Mouse (Mus musculus) cerebellum, adult 2 months (tissue): ENCODE data around the gene Cyp2u1. TPM values are rescaled to one million over a fixed set of nuclear protein-coding genes. Genes with fewer than 3 reads are reported as not detected.
A peak's percentile ranks its signal among the peaks of the same experiment; 100 is the strongest.

Source experiments
- DNase-seq, 2 experiments: peaks; one replicate each; pipeline ENCODE4 v3.0.0; 2021
- H3K27ac ChIP-seq: fragments of 200-500 bp; 2 replicates; pipeline ENCODE4 v1.5.1; 2012; ENCODE audit warnings: low read length, control low read depth, inconsistent platforms; ENCODE audit not compliant: insufficient read depth
- H3K27me3 ChIP-seq: fragments of 200-500 bp; 2 replicates; pipeline ENCODE4 v1.6.1; 2012; ENCODE audit warnings: inconsistent platforms, mild to moderate bottlenecking, low read length, moderate library complexity; ENCODE audit not compliant: control insufficient read depth, insufficient read depth
- H3K4me1 ChIP-seq: fragments of 200-500 bp; 2 replicates; pipeline ENCODE4 v1.6.1; 2011; ENCODE audit warnings: low read length; ENCODE audit not compliant: control insufficient read depth, insufficient read depth
- H3K4me3 ChIP-seq: fragments of 200-500 bp; replicated peaks from 2 replicates; pipeline ENCODE3; 2011; ENCODE audit warnings: mild to moderate bottlenecking, low read depth, low read length, control low read depth; ENCODE audit not compliant: insufficient read depth
- CTCF ChIP-seq: fragments of 200-500 bp; IDR thresholded peaks from 2 replicates; pipeline ENCODE4 v1.5.1; 2011; ENCODE audit warnings: low read depth, mild to moderate bottlenecking, control low read depth, low read length, moderate library complexity, borderline replicate concordance; ENCODE audit not compliant: insufficient read depth
- POLR2A ChIP-seq: fragments of 200-500 bp; IDR thresholded peaks from 2 replicates; pipeline ENCODE4 v1.6.1; 2011; ENCODE audit warnings: low read length, control low read depth, borderline replicate concordance; ENCODE audit not compliant: insufficient read depth
- WGBS: fragments of 180-500 bp; shearing (Covaris S2); methylation state at CpG from one replicate; pipeline ENCODE4 v1.1.7; 2018; 5-methylcytosine and 5-hydroxymethylcytosine counted together
- polyA plus RNA-seq: library from polyadenylated mRNA; depleted of rRNA; stranded (reverse); fragments of >200 nt; gene quantifications from 2 replicates; pipeline ENCODE4 v1.2.3, GENCODE M21; 2012

Cyp2u1 gene
- polyA plus RNA-seq, 1 experiment, result 13.8 TPM

DNA sequence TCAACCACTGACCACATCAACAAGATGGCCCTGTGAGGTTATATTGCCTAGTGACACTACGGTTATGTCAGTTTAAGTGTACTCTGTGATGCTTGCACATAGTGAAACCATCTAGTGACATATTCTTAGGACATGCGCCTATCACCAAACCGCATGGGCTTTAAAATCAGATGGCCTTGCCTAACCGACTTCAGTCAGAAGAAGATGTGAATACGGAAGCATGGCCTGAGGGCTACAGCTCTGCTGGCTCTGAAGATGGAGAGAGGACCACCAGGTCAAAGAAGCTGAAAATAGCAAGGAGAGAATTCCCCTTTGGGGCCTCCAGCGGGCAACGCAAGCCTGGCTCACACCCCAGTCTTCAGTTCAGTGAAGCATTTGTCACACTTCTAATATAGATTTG is 6.1 kb downstream of the Cyp2u1 start:
- DNase-seq, result no peak
- Histone ChIP-seq H3K27me3 (no peaks in the 10 kb centered on the region), H3K27ac (no peak overlapping the region), H3K4me1 (peaks cover 9% of the 10 kb centered on the region), H3K4me3 (no peak overlapping the region)
- WGBS, result 91% methylated on average over 7 of the region's 7 CpGs
- TF ChIP-seq POLR2A, result no peak
- no peak for TF ChIP-seq CTCF

DNA sequence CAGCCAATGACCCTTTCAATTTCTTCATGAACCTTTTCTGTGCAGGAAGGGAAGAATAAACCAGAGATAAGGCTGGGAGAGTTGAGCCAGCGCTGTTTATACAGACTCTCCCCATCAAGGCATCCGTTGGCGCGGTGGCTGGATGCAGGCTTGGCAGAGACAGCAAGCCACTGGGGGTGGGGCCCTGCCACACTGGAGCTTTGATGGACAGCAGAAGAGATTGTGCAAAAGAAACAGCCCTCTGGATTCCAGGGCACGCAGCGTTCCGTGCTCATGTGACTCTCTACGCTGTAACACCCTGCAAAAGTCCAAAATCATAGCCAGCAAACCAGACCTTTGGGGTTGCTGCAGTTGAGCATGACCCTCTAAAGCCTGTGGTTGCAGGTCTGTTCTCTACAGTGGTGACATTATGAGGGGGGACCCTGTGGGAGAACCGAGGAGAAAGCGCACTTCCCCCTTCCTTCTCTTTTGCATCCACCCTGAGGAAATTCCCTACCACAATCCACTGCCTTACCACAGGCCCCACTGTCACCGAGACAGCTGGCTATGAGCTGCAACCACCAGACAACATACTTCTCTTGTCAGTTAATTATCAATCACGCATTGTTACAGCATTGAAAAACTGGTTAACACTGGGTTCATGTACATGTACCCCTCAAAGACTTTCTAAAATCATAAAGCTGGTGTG is 7.4 kb downstream of the Cyp2u1 start:
- DNase-seq, result no peak
- TF ChIP-seq POLR2A (no peak), CTCF (no peak)
- WGBS, result 75% methylated on average over 12 of the region's 12 CpGs
- Histone ChIP-seq H3K4me1 (peaks cover 6% of the 10 kb centered on the region; the same call in 1 of the 2 replicates), H3K4me3 (no peak overlapping the region), H3K27me3 (no peaks in the 10 kb centered on the region), H3K27ac (no peak overlapping the region)

DNA sequence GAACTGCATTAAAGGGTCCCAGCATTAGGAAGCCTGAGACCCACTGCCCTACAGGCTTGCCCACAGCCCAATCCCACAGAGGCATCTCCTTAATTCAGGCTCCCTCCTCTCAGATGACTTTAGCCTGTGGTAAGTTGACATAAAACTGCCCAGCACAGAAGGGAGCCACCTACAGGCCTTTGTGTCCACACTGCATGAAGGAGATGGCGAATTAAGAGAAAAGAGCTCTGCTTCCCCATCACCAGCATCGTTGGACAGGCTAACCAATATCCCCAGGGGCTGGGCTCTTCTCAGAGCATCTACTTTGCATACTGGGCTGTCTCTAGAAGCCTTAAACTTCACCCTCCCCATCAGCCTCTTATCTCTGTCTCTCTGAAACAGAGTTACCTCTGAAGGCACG is 8.5 kb downstream of the Cyp2u1 start:
- TF ChIP-seq CTCF (no peak), POLR2A (no peak)
- no peak overlapping the region for H3K27ac ChIP-seq
- H3K4me1 ChIP-seq, result peaks cover 6% of the 10 kb centered on the region; the same call in 1 of the 2 replicates
- H3K27me3 ChIP-seq, result no peaks in the 10 kb centered on the region
- DNase-seq, result no peak
- WGBS, result 52% methylated on average over 3 of the region's 3 CpGs
- no peak overlapping the region for H3K4me3 ChIP-seq

GRCm38 (mm10) chr3:131292959-131293358 is 10.1 kb downstream of the Cyp2u1 start:
- no peaks in the 10 kb centered on the region for H3K27me3 ChIP-seq
- 83% methylated on average over 3 of the region's 3 CpGs for WGBS

DNA sequence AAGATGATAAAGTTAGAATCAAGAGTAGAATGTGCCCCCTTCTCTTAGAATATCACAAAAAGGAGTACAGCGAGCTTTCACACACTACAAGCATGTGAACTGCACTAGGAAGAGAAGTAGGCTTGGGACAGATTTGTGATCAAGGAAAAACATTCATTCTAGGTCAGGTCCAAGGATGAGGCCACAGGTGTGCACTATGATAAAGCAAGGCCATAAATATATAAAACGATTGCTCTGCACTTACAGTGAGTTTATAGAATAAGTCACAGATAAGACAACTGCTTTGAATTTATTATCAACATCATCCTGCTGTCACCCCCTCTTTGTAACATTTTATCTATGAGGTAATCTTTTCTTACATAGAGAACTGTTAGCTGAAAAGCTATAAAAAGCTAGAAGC is 10.7 kb downstream of the Cyp2u1 start:
- no peaks in the 10 kb centered on the region; the same call in 1 of the 2 replicates for H3K4me1 ChIP-seq
- H3K4me3 ChIP-seq, result no peak overlapping the region
- no peak overlapping the region for H3K27ac ChIP-seq
- 94% methylated on average over 2 of the region's 2 CpGs for WGBS
- DNase-seq, result no peak
- no peak for TF ChIP-seq POLR2A
- no peak for TF ChIP-seq CTCF
- no peaks in the 10 kb centered on the region for H3K27me3 ChIP-seq

More at GRCm38 (mm10) chr3:131292959-131293358, 10.1 kb downstream of the Cyp2u1 start:
- H3K27ac ChIP-seq, result no peak overlapping the region
- H3K4me1 ChIP-seq, result no peaks in the 10 kb centered on the region; the same call in 1 of the 2 replicates
- DNase-seq, result no peak
- no peak for TF ChIP-seq CTCF
- no peak for TF ChIP-seq POLR2A
- no peak overlapping the region for H3K4me3 ChIP-seq

DNA sequence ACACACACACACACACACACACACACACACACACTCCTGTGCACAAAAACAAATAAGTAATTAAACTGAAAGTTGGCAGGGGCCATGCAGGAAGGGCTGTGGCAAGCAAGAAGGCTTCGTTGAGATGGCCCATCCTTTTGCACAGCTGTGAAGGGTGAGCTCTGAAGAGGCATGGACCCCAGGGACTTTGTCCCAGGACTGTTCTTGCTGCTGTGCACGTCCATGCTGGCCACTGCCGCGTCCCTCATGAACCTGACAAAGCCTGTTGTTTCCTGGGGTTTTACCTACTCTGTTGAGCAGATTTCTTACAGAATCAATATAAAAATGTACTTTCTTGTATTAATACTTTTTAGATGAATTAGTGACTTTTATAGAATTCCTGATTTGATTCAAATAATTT is 11.1 kb downstream of the Cyp2u1 start:
- TF ChIP-seq CTCF, result no peak
- 76% methylated on average over 4 of the region's 4 CpGs for WGBS

DNA sequence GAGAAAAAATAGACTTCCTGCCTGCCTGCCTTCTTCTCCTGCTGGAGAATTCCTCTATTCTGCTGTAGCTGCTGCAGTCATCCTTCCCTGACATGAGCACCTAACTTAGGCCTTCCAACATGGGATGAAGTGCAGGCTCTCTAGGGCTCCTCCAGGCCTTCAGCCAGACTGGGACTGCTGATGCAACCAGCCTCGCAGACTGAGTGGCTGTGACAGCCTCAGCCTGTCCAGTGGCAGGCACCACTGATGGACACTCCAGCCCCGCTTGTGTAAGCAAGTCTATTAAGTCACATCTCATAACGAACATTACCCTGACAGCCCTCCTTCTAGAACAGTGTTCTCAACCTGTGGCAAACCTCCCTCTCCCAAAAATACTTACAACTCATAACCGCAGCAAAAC is 28.9 kb downstream of the Cyp2u1 start:
- Histone ChIP-seq H3K4me3 (no peak overlapping the region), H3K27ac (no peak overlapping the region), H3K27me3 (no peaks in the 10 kb centered on the region), H3K4me1 (no peaks in the 10 kb centered on the region)
- no peak for DNase-seq
- TF ChIP-seq POLR2A (no peak), CTCF (no peak)
- WGBS, result 85% methylated on average over 4 of the region's 4 CpGs

More for the DNA sequence above, 11.1 kb downstream of the Cyp2u1 start:
- DNase-seq, result no peak
- H3K27ac ChIP-seq, result no peak overlapping the region
- H3K27me3 ChIP-seq, result no peaks in the 10 kb centered on the region
- no peaks in the 10 kb centered on the region; the same call in 1 of the 2 replicates for H3K4me1 ChIP-seq
- no peak overlapping the region for H3K4me3 ChIP-seq

- no peaks in the 10 kb centered on the region for H3K27me3 ChIP-seq
- no peaks in the 10 kb centered on the region for H3K4me1 ChIP-seq
- no peak overlapping the region for H3K27ac ChIP-seq
- no peak for DNase-seq
- TF ChIP-seq CTCF, result no peak
- TF ChIP-seq POLR2A, result no peak
- 43% methylated on average over 10 of the region's 10 CpGs for WGBS
- H3K4me3 ChIP-seq, result peak overlapping the region; percentile 94
Measured at GRCm38 (mm10) chr3:131272374-131273100, 30.5 kb downstream of the Cyp2u1 start.
